8 mouse cellular contexts compared by ENCODE assay signal in the genomic region with DNA sequence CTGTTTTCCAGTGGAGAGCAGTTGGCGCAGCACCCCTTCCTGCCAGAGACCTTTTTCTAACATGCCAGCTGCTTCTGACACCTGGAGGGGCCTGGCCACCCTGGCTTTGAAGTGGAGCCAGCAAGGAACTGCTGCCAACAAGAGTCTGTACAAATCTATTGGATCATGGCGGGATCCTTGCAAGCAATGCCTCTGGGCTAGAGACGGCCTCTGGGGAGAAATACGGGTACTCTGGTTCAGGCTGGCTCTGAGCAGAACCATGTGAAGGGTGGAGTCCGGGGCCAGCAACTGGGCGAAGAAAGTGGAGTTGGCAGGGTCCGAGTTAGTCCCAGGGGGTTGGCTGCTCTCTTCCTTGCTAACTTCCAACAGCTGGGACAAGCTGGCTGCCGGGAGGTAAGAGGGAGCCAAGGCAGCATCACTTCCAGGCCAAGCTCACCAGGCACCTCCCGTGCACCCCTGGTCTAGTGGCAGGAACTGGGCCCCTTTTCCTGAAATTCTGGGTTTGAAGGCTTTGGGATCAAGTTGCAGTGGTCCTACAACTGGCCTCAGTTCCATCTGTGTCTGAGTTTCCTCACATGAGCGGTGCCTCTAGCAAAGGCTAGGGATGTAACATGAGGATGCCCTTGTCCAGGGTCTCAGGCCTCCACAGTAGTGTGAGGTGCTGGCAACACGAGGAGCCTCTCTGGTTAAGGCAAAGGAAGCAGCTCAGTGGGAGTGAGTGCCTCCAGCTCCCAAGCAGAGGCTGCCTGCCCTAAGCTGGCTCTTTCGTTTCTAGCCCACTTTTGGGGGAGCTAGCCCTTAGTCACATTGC. TPM values are rescaled to one million over a fixed set of nuclear protein-coding genes. Genes with fewer than 3 reads are reported as not detected.
DNase-seq lines count a peak whose midpoint lies in the region; ATAC-seq lines count a peak whose summit lies in the region.

No protein-coding gene starts in this region.

- no peak for ATAC-seq in granulocyte monocyte progenitor cell, adult 5-6 weeks (replicated peaks; ENCODE audit: poor library complexity, severe bottlenecking)

- DNase-seq in kidney, postnatal 4 days = peak; percentile 24 to 28
- no peak for DNase-seq in kidney, adult 8-10 months
- DNase-seq in adrenal gland, postnatal 25 days = peak; percentile 56
- DNase-seq in gastrocnemius, adult 18-20 months (ENCODE audit: low spot score) = peak; percentile 74
- peak; percentile 64 for DNase-seq in lung, postnatal 14 days
- DNase-seq in frontal cortex, postnatal 14 days (ENCODE audit: low spot score in 2 of 2) = no peak
- DNase-seq in frontal cortex, postnatal 10 days (ENCODE audit: low spot score in 2 of 2) = no peak

RNA-seq across cellular contexts. Expression of a gene that starts 26.6 kb away (rescaled TPM):
- total RNA-seq in adrenal gland, postnatal 25 days (2021) = 107 and 108 TPM in 2 replicates
- total RNA-seq in gastrocnemius, adult 18-20 months (2021) = 100 to 1,000 TPM; 136 to 146 TPM
- total RNA-seq in granulocyte monocyte progenitor cell, adult 5-6 weeks (2014; fragmentation: Nextera tagmentation) = 41.7 and 46.5 TPM in 2 replicates
- total RNA-seq in granulocyte monocyte progenitor cell, adult 5-6 weeks (2017) = 42.4 and 46.6 TPM in 2 replicates

RNA-seq across cellular contexts. Expression of a gene that starts 35.6 kb away (rescaled TPM):
- total RNA-seq in adrenal gland, postnatal 25 days (2021) = 134 and 152 TPM in 2 replicates
- 100 to 1,000 TPM; 311 to 416 TPM for total RNA-seq in gastrocnemius, adult 18-20 months (2021)
- total RNA-seq in granulocyte monocyte progenitor cell, adult 5-6 weeks (2014; fragmentation: Nextera tagmentation) = not detected in 2 replicates
- total RNA-seq in granulocyte monocyte progenitor cell, adult 5-6 weeks (2017) = 1.5 TPM in 1 of 2 replicates, not detected in the other

RNA-seq across cellular contexts. Expression of a gene that starts 54.6 kb away (rescaled TPM):
- 10.4 and 13.2 TPM in 2 replicates for total RNA-seq in adrenal gland, postnatal 25 days (2021)
- 1 to 10 TPM; 2.9 TPM for total RNA-seq in gastrocnemius, adult 18-20 months (2021)
- total RNA-seq in granulocyte monocyte progenitor cell, adult 5-6 weeks (2014; fragmentation: Nextera tagmentation) = 18.4 and 22.8 TPM in 2 replicates
- 9.9 and 11.2 TPM in 2 replicates for total RNA-seq in granulocyte monocyte progenitor cell, adult 5-6 weeks (2017)

Comparison
In these comparisons a context has a peak if more than half of its experiments do, and no peak if none do; other contexts are left out.
1. DNase-seq: peak in kidney, postnatal 4 days (2 of 2), adrenal gland, postnatal 25 days (single experiment), gastrocnemius, adult 18-20 months (single experiment) and lung, postnatal 14 days (single experiment); none in kidney, adult 8-10 months (0 of 2), frontal cortex, postnatal 14 days (0 of 2) and frontal cortex, postnatal 10 days (0 of 2).
2. RNA of a gene that starts 35.6 kb away (total RNA-seq): 311 to 416 TPM in gastrocnemius, adult 18-20 months and 134 to 152 TPM in adrenal gland, postnatal 25 days; 1.5 TPM in granulocyte monocyte progenitor cell, adult 5-6 weeks; every median in the first group is over 10 times any median in the second.